Mouse (Mus musculus): ENCODE measurements around the gene BC035044. TPM values are rescaled to one million over a fixed set of nuclear protein-coding genes. Genes with fewer than 3 reads are reported as not detected.

BC035044 gene
- polyA plus RNA-seq, 1 experiment from 2014 or later = 0.89 TPM

DNA sequence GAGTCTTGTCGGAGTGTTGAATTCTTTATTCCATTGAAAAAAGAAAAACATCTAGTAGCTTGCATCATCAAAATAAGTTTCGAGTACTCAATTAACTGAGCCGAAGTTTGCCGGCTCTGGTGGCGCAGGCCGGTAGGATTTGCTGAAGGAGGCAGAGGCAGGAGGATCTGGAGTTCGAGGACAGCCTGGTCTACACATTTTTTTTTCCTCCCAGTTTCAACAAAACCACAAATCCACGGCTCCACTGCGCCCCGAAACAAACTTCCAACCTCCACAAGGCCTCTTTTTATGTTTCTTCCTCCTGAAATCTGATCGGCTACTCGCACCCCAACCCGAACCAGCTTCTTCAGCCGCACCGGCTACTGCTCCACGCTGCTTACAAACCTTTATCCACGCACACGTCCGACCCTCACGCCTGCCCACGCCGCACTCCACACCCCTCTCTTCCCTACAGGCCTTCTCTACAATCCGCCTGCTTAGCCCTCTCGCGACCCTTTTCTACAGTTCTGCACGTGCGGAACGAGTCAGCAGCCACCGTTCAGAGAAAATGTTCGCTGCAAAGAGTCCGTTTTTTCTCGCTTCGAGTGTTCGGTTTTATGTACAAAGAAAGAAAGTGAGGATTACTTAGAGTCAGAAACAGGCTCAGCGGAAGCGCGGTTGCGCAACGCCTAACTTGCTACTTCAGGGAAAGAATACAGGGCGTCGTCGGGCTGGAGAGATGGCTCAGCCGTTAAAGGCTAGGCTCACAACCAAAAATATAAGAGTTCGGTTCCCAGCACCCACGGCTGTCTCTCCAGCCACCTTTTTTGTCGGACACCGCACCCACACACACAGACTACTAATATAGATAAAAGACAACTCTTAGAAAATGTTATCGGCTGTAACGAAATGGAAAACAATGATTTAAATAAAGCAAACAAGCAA is 52.3 kb downstream of the BC035044 start:
- Histone ChIP-seq H3K4me2 (replicated peaks) (peak overlapping the region; percentile 67), H3K27me3 (no peaks in the 10 kb centered on the region), H3K9ac (peak overlapping the region; percentile 85), H3K4me1 (peaks cover 12% of the 10 kb centered on the region), H3K27ac (peak overlapping the region; percentile 91), H3K4me3 (peak overlapping the region; percentile 59), H3K9me3 (no peaks in the 10 kb centered on the region), H3K36me3 (no peaks in the 10 kb centered on the region)
- ATAC-seq (ENCODE audit: low FRiP score, low read depth) = peak; percentile 52
- under 1% methylated on average over 49 of the region's 49 CpGs for WGBS

DNA sequence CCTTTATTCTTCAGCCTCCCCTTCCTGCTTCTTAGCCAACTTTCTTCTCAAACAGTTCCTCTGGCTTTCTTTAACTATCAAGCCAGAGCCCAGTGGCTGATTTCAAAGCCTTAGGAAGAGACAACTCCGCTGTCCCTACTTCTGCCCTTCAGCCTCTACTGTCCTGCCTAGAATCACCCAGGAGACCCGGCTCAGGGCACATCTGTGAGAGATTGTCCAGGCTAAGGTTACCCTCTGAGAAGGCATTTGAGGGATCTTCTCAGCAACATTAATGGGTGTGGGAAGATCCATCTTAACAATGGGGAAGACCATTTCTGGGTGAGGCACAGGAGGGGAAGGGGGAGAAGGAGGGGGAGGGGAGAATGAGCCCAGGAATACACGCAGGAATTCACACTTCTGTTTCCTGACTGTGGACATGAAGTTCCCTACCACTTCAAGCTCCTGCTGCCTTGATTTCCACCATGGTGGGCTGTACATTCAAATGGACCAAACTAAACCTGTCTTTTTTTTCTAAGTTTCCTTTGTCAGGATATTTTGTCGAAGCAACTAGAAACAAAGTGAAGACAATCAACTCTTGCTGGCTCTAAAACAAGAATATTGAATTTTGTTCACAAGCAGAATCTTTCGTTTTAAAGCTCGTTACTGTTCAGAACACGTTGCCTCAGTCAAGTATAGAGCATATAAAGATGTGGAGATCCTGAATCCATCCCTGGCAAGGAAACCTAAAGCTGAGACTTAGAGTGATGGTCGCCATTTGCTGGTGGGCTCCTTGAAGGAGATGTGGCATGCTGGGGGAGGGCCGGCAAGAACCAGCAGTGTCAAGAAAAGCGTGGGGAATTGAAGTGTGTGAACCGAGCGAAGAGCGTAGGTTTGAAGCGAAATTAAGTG is 53.2 kb downstream of the BC035044 start:
- no peaks in the 10 kb centered on the region for H3K27me3 ChIP-seq
- H3K4me3 ChIP-seq = peak overlapping the region; percentile 59
- no peaks in the 10 kb centered on the region for H3K9me3 ChIP-seq
- 3% methylated on average over 14 of the region's 14 CpGs for WGBS
- peak overlapping the region; percentile 63 for H3K9ac ChIP-seq
- H3K27ac ChIP-seq = peak overlapping the region; percentile 85
- peaks cover 12% of the 10 kb centered on the region for H3K4me1 ChIP-seq
- ATAC-seq (ENCODE audit: low FRiP score, low read depth) = peak; percentile 26; the same call in 1 of the 2 replicates
- peak overlapping the region; percentile 67 for H3K4me2 ChIP-seq (replicated peaks)
- no peaks in the 10 kb centered on the region for H3K36me3 ChIP-seq

DNA sequence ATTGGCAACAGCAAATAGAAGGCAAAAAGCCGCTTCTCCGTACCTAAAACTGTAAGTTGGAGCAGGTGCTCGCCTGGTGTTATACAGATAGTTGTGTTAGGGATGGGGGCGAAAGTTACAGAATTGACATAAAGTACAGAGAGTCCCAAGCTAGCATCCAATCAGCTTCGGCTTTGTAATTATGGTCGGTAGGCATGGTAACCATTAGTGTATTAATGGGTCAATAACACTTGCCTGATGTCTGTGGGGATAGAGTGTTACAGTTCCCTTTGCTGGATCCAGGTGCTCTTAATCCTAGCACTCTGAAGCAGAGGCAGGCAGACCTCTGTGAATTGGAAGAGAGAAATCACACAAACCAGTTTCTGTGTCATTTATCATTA is 54.0 kb downstream of the BC035044 start:
- H3K9ac ChIP-seq = no peak overlapping the region
- no peaks in the 10 kb centered on the region for H3K27me3 ChIP-seq
- peak overlapping the region; percentile 59; the same call in 1 of the 2 replicates for H3K4me3 ChIP-seq
- H3K4me1 ChIP-seq = peaks cover 9% of the 10 kb centered on the region
- H3K36me3 ChIP-seq = no peaks in the 10 kb centered on the region
- H3K27ac ChIP-seq = 0 out of 2 replicates have a peak overlapping the region, but pooled peaks have one; percentile 85
- H3K4me2 ChIP-seq (replicated peaks) = peak overlapping the region; percentile 67
- ATAC-seq (ENCODE audit: low FRiP score, low read depth) = no peak
- H3K9me3 ChIP-seq = no peaks in the 10 kb centered on the region
- 82% methylated on average over 6 of the region's 6 CpGs for WGBS

DNA sequence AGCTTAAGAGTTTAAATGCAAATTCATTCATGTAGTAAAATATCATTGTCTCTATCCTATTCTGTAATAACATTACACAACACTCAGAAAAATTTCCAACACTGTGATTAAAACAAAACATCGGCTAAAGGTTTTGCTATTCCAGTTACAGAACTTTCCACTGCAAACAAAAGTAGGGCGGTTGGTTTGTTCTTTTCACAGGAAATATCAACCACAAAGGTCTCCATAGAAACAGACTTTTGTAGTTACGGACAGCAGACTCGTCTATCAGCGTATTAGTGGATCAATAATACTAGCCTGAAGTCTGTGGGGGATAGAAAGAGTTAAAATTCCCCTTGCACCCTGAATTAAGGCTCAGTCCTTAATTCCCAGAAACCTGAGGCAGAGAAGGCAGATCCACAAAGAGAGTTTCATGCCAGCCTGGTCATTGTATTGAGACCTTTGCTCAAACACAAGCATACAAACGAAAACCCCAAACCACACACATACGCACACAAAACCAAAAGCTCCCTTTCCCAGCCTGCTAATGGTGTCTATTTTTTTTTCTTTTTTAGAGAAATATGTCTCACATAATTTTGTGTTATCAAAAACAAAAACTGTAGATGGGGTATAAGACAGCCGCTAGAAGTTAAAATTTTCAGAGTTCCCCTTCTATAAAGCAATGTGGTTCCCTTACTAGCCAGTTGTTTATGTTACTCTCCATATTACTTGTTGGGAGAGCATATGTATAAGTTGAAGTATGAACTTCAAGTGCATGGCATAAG is 54.6 kb downstream of the BC035044 start:
- Histone ChIP-seq H3K9ac (no peak overlapping the region), H3K9me3 (no peaks in the 10 kb centered on the region), H3K4me3 (no peak overlapping the region), H3K4me2 (replicated peaks) (no peak overlapping the region), H3K27me3 (no peaks in the 10 kb centered on the region), H3K4me1 (peaks cover 4% of the 10 kb centered on the region; the same call in 1 of the 2 replicates), H3K27ac (no peak overlapping the region), H3K36me3 (no peaks in the 10 kb centered on the region)
- WGBS = 88% methylated on average over 8 of the region's 8 CpGs
- no peak for ATAC-seq (ENCODE audit: low FRiP score, low read depth)

DNA sequence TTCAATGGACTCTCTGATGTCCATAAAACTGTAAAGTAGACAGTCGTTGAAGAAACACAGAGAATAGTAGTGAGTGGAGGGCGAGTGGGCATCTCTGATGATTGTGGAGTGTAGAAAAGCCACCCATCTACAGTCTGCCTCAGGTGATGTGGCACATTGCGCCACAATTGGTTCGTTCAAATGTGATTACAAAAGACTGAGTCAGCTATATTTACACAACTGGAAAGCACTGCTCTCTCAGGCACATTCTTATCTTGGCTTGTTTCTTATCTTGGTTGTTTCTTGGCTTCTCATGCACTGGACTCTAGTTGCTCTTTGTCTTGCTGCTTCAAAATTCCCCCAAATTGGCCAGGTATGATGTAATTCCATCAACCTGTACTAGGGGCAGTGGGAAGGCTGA is 55.4 kb downstream of the BC035044 start:
- Histone ChIP-seq H3K36me3 (no peaks in the 10 kb centered on the region), H3K4me1 (peaks cover 4% of the 10 kb centered on the region; the same call in 1 of the 2 replicates), H3K4me2 (replicated peaks) (no peak overlapping the region), H3K4me3 (no peak overlapping the region), H3K27ac (no peak overlapping the region), H3K9me3 (no peaks in the 10 kb centered on the region), H3K27me3 (no peaks in the 10 kb centered on the region), H3K9ac (no peak overlapping the region)
- WGBS = 94% methylated on average over 4 of the region's 4 CpGs
- no peak for ATAC-seq (ENCODE audit: low FRiP score, low read depth)

DNA sequence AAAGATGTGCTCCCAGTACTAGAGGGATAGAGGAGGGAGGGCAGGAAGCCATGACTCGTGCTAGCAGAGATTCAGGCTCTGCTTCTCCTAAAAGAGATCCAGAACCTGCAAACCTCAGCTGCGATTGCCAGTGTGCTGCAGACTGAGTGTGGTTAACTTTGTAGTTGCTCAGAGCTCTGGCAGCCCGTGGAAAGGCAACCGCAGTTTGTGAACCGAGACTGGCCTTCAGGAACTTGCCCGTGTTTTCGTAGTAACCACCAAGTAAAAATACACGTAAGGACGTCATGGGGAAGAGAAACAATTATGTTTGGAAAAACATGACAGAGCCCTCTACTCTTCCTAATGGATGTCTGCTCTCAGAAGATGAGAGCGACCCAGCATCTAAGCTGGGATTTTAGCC is 57.9 kb downstream of the BC035044 start:
- WGBS = 83% methylated on average over 10 of the region's 10 CpGs
- Histone ChIP-seq H3K4me2 (replicated peaks) (no peak overlapping the region), H3K27me3 (no peaks in the 10 kb centered on the region), H3K4me3 (no peak overlapping the region), H3K9ac (no peak overlapping the region), H3K36me3 (no peaks in the 10 kb centered on the region), H3K9me3 (no peaks in the 10 kb centered on the region), H3K27ac (no peak overlapping the region), H3K4me1 (peaks cover 4% of the 10 kb centered on the region; the same call in 1 of the 2 replicates)
- no peak for ATAC-seq (ENCODE audit: low FRiP score, low read depth)

DNA sequence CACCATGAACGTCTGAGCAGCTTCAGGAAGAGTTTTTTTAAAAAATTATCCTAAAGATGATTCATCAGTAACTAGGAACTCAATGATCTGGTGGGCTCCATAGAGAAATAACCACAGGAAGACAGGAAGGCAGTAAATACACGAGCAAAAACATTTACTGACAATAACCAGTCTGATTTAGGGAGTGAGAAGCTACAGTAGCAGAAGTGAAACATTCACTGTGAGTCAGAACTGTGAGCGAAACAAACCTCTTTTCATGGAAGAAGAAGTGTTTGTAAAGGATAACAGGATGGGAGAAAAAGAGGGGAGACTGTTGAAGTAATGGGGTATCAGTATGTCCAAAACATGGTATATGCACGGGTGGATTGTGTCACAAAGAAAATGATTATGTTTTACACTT is 61.1 kb downstream of the BC035044 start:
- H3K36me3 ChIP-seq = no peaks in the 10 kb centered on the region
- ATAC-seq (ENCODE audit: low FRiP score, low read depth) = no peak
- H3K4me1 ChIP-seq = no peaks in the 10 kb centered on the region
- WGBS = 57% methylated on average over 4 of the region's 4 CpGs
- H3K9me3 ChIP-seq = no peaks in the 10 kb centered on the region
- H3K27ac ChIP-seq = no peak overlapping the region
- H3K9ac ChIP-seq = no peak overlapping the region
- H3K4me2 ChIP-seq (replicated peaks) = no peak overlapping the region
- H3K4me3 ChIP-seq = no peak overlapping the region
- H3K27me3 ChIP-seq = no peaks in the 10 kb centered on the region

DNA sequence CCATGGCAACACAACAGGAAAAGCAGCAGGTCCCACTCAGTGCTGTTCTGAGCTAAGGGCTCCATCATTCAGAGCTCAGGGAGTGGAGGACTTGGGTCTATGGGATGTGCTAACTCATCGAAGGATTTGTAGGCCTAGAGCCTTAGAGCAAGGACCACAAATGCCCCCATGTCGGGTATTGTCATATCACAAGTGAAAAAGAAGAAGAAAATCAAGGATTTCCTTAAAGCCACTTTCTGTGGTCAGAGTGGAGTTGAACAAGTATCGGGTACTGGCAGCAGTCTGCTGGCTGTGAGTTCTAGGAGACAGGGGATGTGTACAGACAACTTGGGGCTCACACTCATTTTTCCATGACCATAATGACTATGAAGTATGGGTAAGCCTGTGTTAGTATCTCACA is 64.1 kb downstream of the BC035044 start:
- H3K27ac ChIP-seq = no peak overlapping the region
- H3K4me1 ChIP-seq = no peaks in the 10 kb centered on the region
- H3K9me3 ChIP-seq = no peaks in the 10 kb centered on the region
- WGBS = 74% methylated on average over 3 of the region's 3 CpGs
- H3K9ac ChIP-seq = no peak overlapping the region
- H3K36me3 ChIP-seq = no peaks in the 10 kb centered on the region
- no peak for ATAC-seq (ENCODE audit: low FRiP score, low read depth)
- no peak overlapping the region for H3K4me2 ChIP-seq (replicated peaks)
- H3K4me3 ChIP-seq = no peak overlapping the region
- no peaks in the 10 kb centered on the region for H3K27me3 ChIP-seq

DNA sequence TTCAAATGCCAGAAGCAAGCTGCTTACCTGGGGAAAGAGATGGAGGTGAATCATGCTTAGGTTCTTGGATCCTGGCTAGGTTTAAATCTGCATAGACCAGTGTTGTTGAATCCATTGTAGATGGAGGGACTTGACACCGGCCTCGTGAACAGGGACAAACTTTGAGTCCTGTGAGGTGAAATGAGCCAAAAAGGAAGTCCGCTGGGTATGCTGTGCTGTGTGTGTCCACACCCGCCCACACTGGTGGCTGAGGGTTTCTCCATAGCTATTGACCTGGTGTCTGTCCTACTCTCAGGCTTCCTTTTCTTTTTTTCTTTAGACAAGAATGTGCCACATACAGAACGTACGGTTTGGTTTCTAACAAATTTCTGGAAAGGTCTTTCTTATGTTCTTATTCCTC is 64.8 kb downstream of the BC035044 start, which contains the start of the genes Gm44511 and Klrb1b:
Gm44511 (minus strand) TSS at position 184 of the 400 bp plus-strand sequence.
Klrb1b (minus strand) TSS at position 200 of the 400 bp plus-strand sequence.
- Histone ChIP-seq H3K27me3 (no peaks in the 10 kb centered on the region), H3K9me3 (no peaks in the 10 kb centered on the region), H3K36me3 (no peaks in the 10 kb centered on the region), H3K4me1 (no peaks in the 10 kb centered on the region), H3K4me2 (replicated peaks) (no peak within 1 kb of the TSS), H3K4me3 (no peak within 1 kb of the TSS), H3K9ac (no peak within 1 kb of the TSS), H3K27ac (no peak within 1 kb of the TSS)
- WGBS = 89% methylated on average over 6 of the region's 6 CpGs
- ATAC-seq (ENCODE audit: low FRiP score, low read depth) = no peak

DNA sequence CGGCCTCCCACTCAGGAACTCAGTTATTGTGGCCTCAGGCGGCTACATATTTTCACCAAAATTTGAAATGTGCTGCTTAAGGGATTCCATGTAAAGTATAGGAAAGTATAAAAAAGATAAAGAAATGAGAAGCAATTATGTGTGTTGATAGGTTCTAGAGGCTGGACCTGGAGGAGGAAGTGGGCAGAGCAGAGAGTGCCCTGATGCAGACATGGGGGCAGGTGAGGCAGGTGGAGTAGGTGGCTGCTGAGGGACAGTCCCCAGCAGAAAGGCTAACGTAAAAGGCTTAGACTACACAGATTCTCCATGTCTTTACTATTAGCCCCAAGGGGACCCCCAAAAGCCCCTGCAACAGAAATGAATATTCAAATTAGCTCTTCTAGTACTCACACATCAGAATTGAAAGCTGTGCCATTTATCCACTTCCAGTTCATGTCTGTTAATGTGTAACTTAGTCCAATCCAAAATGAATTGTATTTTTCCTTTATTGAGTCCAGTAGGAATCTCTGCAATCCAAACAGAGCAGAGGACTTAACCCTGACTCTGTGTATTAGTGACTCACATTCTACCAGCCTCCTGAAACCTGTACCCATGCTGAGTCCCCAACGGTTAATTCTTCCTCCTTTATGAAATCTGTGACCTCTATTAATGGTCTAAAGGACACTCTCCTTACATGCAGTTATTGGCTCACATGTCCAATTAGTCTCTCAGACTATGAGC is 72.7 kb downstream of the BC035044 start:
- H3K9ac ChIP-seq = no peak overlapping the region
- 67% methylated on average over 4 of the region's 4 CpGs for WGBS

DNA sequence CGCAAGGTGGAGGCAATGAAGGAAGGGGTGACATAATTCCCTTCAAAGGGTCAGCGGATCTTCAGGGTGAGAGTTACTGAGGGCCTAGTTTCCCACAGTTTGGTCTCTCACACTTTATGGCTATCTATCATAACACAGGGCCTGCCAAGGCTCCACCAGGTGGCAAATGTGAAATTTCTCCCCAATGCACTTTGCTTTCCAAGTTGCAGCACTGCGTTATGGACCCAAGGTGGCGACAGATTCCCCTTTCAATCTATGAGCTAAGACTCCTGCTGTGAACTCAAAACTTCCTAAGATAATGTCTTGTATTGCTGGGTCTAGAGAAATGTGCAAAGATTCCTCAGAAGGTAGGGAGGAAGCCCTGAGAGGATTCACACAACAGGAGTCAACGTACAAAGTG is 82.4 kb downstream of the BC035044 start:
- no peak overlapping the region for H3K27ac ChIP-seq
- H3K9ac ChIP-seq = no peak overlapping the region
- H3K9me3 ChIP-seq = no peaks in the 10 kb centered on the region; the same call in 1 of the 2 replicates
- WGBS = 90% methylated on average over 5 of the region's 5 CpGs
- no peak overlapping the region for H3K4me2 ChIP-seq (replicated peaks)
- H3K4me1 ChIP-seq = no peaks in the 10 kb centered on the region
- H3K36me3 ChIP-seq = no peaks in the 10 kb centered on the region
- no peak for ATAC-seq (ENCODE audit: low FRiP score, low read depth)
- H3K4me3 ChIP-seq = no peak overlapping the region
- H3K27me3 ChIP-seq = no peaks in the 10 kb centered on the region

More for the DNA sequence above, 72.7 kb downstream of the BC035044 start:
- Histone ChIP-seq H3K4me1 (no peaks in the 10 kb centered on the region), H3K9me3 (no peaks in the 10 kb centered on the region), H3K36me3 (no peaks in the 10 kb centered on the region), H3K4me2 (replicated peaks) (no peak overlapping the region), H3K27ac (no peak overlapping the region), H3K4me3 (no peak overlapping the region), H3K27me3 (no peaks in the 10 kb centered on the region)
- no peak for ATAC-seq (ENCODE audit: low FRiP score, low read depth)

Measured in limb, embryonic 13.5 days (tissue).